Mouse (Mus musculus): ENCODE measurements around the gene Gpx5.

- TF ChIP-seq CTCF (IDR thresholded peaks at IDR 0.05; ENCODE audit: low read depth, low read length) (no peak), POLR2A (IDR thresholded peaks at IDR 0.05; ENCODE audit: borderline replicate concordance, low read depth, low read length) (no peak)
These were observed 34.0 kb downstream of the Gpx5 start for GRCm38 (mm10) chr13:21258524-21258923.

All from bone marrow macrophage, adult 2 months (primary cell).